Mouse (Mus musculus) urinary bladder, postnatal 25 days (tissue): ENCODE measurements around the gene Rpp40.

Source experiments
- DNase-seq: peaks from one replicate; pipeline ENCODE4 v3.0.0; 2022; ENCODE audit warnings: low spot score

Rpp40 gene

DNA sequence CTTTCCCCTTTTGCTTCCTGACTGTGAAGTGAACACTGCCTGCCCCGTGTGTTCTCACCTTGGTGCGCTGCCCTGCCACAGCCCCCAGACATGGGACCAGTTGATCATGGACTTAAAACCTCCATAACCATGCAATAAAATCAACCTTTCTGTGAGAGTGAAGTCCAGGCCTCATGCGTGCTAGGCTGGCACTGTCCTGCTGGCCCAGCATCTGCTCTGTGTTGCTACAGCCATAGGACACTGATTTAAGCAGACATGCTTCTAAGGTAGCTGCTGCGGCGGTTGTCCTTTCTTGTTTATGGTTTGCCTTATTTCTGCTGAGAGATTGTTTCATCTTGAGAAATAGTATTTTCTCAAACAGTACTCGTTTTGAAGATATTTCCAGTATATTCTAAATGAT lies 54.6 kb downstream of the Rpp40 start:
- no peak for DNase-seq

DNA sequence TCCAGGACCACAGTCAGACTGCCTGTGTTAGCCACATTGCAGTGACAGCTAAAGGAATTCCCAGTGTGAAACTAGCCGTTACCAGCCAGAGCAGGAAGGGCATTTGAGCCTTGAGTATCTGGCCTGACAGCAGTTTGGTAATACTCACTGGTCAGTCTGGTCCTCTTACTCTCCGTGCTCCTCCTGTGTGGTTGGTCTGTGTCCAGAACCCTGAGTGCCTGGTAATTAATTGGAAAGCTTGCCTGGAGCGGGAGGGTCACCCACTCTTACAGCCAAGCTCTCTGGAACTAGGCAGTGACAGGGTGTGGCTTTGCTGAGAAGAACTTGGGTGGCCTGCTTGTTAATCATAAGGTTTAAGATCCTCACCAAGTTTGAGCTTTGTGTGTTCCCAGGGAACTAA lies 57.5 kb downstream of the Rpp40 start:
- DNase-seq: no peak

DNA sequence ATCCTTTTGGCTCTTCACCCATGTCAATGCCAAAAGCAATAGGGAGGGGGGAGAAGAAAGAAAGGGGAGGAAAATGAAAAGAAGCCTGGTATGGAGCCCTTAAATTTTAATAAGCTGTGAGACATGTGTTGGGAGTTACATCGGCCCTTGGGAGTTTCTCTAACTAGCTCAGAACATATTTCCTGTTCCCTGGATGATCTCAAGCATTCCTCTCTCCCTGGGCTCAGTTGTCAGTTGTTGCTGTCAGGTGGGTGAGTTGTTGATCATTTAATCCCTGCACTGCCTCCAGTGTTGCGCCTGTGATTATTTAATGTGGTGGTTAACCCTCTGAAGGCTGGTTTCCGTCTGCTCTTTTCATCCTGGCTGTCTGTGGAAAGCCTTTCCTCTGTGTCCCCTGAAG lies 60.9 kb downstream of the Rpp40 start:
- DNase-seq: no peak
